8 mouse cellular contexts compared by ENCODE assay signal in the genomic region with DNA sequence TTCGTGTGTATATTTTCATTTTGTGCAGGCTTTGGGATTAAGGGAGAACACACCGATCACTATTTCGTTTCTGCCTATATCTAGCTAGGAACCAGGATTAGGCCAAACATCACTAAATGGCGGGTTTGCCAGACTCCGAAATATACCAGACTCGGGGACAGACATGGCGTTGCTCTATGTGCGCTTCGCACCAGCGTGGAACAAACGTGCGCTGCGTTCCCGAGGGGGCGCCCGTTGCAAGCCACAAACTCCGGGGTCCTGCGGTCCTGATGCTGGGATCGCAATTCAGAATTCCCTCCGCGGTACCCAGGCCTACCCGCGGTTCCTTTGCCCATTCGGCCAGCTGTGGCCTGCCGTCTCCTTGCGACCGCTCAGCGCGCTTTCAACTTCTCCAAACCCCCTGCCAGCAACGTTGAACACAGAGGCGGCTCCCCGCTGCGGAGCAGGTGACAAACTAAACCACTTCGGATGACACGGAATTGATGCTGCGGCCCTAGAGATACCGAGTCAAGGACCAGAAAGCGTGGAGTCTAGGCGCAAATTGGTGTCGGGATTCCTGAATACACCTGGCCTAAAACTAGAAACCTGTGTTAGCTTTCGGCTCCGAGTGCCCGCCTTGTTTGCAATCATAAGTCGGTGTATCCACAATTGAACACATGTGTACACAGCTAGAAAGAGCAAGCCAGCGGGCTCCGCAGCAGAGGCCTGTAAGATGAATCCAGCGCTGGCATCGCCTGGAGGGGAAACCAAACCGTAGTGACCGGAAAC. TPM values are rescaled to one million over a fixed set of nuclear protein-coding genes. Genes with fewer than 3 reads are reported as not detected.
DNase-seq lines count a peak whose midpoint lies in the region; ATAC-seq and TF ChIP-seq lines count a peak whose summit lies in the region.

No protein-coding gene starts in this region.

- 0 out of 2 replicates have a peak, but pooled peaks cover 3% of the 10 kb centered on the region for H3K4me1 ChIP-seq in liver, embryonic 11.5 days (replicated peaks; ENCODE audit: control insufficient read depth, insufficient read depth, low read length)
- peaks cover 7% of the 10 kb centered on the region; the same call in 1 of the 2 replicates for H3K4me1 ChIP-seq in embryonic facial prominence, embryonic 12.5 days
- peaks cover 6% of the 10 kb centered on the region; the same call in 1 of the 2 replicates for H3K4me1 ChIP-seq in hindbrain, embryonic 11.5 days (replicated peaks; ENCODE audit: control insufficient read depth, insufficient read depth, low read length)
- H3K4me1 ChIP-seq in neural tube, embryonic 11.5 days (ENCODE audit: control insufficient read depth, insufficient read depth, low read length), result peaks cover 11% of the 10 kb centered on the region; the same call in 1 of the 2 replicates

- H3K9ac ChIP-seq in liver, embryonic 11.5 days (ENCODE audit: low read depth, low read length), result no peak overlapping the region
- H3K9ac ChIP-seq in embryonic facial prominence, embryonic 12.5 days, result no peak overlapping the region
- H3K9ac ChIP-seq in hindbrain, embryonic 11.5 days (ENCODE audit: low read depth, low read length), result peak overlapping the region; percentile 16; the same call in 1 of the 2 replicates
- H3K9ac ChIP-seq in neural tube, embryonic 11.5 days (ENCODE audit: low read length), result no peak overlapping the region

- peaks cover 95% of the 10 kb centered on the region for H3K27me3 ChIP-seq in liver, embryonic 11.5 days (replicated peaks; ENCODE audit: control insufficient read depth, insufficient read depth, low read length)
- H3K27me3 ChIP-seq in embryonic facial prominence, embryonic 12.5 days, result peaks cover 86% of the 10 kb centered on the region
- H3K27me3 ChIP-seq in hindbrain, embryonic 11.5 days (ENCODE audit: control insufficient read depth, insufficient read depth, low read length), result peaks cover 73% of the 10 kb centered on the region
- peaks cover 93% of the 10 kb centered on the region for H3K27me3 ChIP-seq in neural tube, embryonic 11.5 days (ENCODE audit: control insufficient read depth, insufficient read depth, low read length)

- no peak overlapping the region for H3K4me2 ChIP-seq in liver, embryonic 11.5 days
- peak overlapping the region; percentile 17 for H3K4me2 ChIP-seq in embryonic facial prominence, embryonic 12.5 days (replicated peaks)
- H3K4me2 ChIP-seq in hindbrain, embryonic 11.5 days (replicated peaks; ENCODE audit: low read depth, low read length), result peak overlapping the region; percentile 38
- H3K4me2 ChIP-seq in neural tube, embryonic 11.5 days (ENCODE audit: low read depth), result peak overlapping the region; percentile 21

- H3K27ac ChIP-seq in liver, embryonic 11.5 days (ENCODE audit: low read depth, low read length), result no peak overlapping the region
- no peak overlapping the region for H3K27ac ChIP-seq in embryonic facial prominence, embryonic 12.5 days
- no peak overlapping the region for H3K27ac ChIP-seq in hindbrain, embryonic 11.5 days (ENCODE audit: low read depth, low read length)
- H3K27ac ChIP-seq in neural tube, embryonic 11.5 days (ENCODE audit: low read depth, low read length), result no peak overlapping the region
- H3K27ac ChIP-seq in layer of hippocampus, adult 2 months, result no peak overlapping the region

- H3K9me3 ChIP-seq in liver, embryonic 11.5 days (ENCODE audit: control insufficient read depth, low read length), result no peaks in the 10 kb centered on the region
- H3K9me3 ChIP-seq in embryonic facial prominence, embryonic 12.5 days, result no peaks in the 10 kb centered on the region
- H3K9me3 ChIP-seq in hindbrain, embryonic 11.5 days (ENCODE audit: control insufficient read depth, low read length), result no peaks in the 10 kb centered on the region
- no peaks in the 10 kb centered on the region for H3K9me3 ChIP-seq in neural tube, embryonic 11.5 days (ENCODE audit: control insufficient read depth, low read length)

- WGBS in liver, embryonic 11.5 days, result 2% methylated on average over 50 of the region's 50 CpGs
- under 1% methylated on average over 50 of the region's 50 CpGs for WGBS in embryonic facial prominence, embryonic 12.5 days
- WGBS in hindbrain, embryonic 11.5 days, result 1% methylated on average over 50 of the region's 50 CpGs
- WGBS in neural tube, embryonic 11.5 days, result under 1% methylated on average over 50 of the region's 50 CpGs

- TF ChIP-seq CTCF in layer of hippocampus, adult 2 months (conservative IDR thresholded peaks at IDR 0.05), result no peak

- no peak for ATAC-seq in liver, embryonic 11.5 days (replicated peaks; ENCODE audit: low FRiP score)
- ATAC-seq in embryonic facial prominence, embryonic 12.5 days (ENCODE audit: insufficient number of reproducible peaks, insufficient read depth, low FRiP score, low TSS enrichment), result no peak
- ATAC-seq in hindbrain, embryonic 11.5 days (ENCODE audit: low FRiP score), result no peak
- ATAC-seq in neural tube, embryonic 11.5 days (ENCODE audit: insufficient read depth, low FRiP score, low TSS enrichment), result no peak

- peak; percentile 44 for DNase-seq in liver, embryonic 11.5 days (ENCODE audit: low spot score)
- DNase-seq in liver, result no peak
- peak; percentile 72 for DNase-seq in hindbrain, embryonic 11.5 days (ENCODE audit: low spot score)
- peak; percentile 58 for DNase-seq in neural tube, embryonic 11.5 days (ENCODE audit: low spot score)
- DNase-seq in layer of hippocampus, adult 2 months (ENCODE audit: low spot score in 2 of 2), result no peak
- DNase-seq in thymus, postnatal 0 days (ENCODE audit: low spot score), result no peak
- DNase-seq in cerebellum, adult 9-10 months, result no peak

- no peak overlapping the region for H3K4me3 ChIP-seq in liver, embryonic 11.5 days (ENCODE audit: low read depth, low read length)
- peak overlapping the region; percentile 9; the same call in 1 of the 2 replicates for H3K4me3 ChIP-seq in embryonic facial prominence, embryonic 12.5 days
- peak overlapping the region; percentile 24 for H3K4me3 ChIP-seq in hindbrain, embryonic 11.5 days (ENCODE audit: low read depth, low read length)
- no peak overlapping the region for H3K4me3 ChIP-seq in neural tube, embryonic 11.5 days (ENCODE audit: low read depth, low read length)
- H3K4me3 ChIP-seq in layer of hippocampus, adult 2 months, result no peak overlapping the region

- no peaks in the 10 kb centered on the region for H3K36me3 ChIP-seq in liver, embryonic 11.5 days (ENCODE audit: control insufficient read depth, insufficient read depth, low read length)
- H3K36me3 ChIP-seq in embryonic facial prominence, embryonic 12.5 days, result no peaks in the 10 kb centered on the region
- no peaks in the 10 kb centered on the region for H3K36me3 ChIP-seq in hindbrain, embryonic 11.5 days (ENCODE audit: control insufficient read depth, insufficient read depth, low read length)
- no peaks in the 10 kb centered on the region for H3K36me3 ChIP-seq in neural tube, embryonic 11.5 days (ENCODE audit: control insufficient read depth, insufficient read depth, low read length)

RNA-seq across cellular contexts. Expression of a gene that starts 2.7 kb away (rescaled TPM):
- not detected in 2 replicates for polyA plus RNA-seq in liver, embryonic 11.5 days (2014; fragmentation: Nextera tagmentation; extraction: Ambion mirVana)
- polyA plus RNA-seq in embryonic facial prominence, embryonic 12.5 days (2016; fragmentation: Nextera tagmentation; extraction: Ambion mirVana), result 0.03 and 0.19 TPM in 2 replicates
- 3.3 and 4.8 TPM in 2 replicates for polyA plus RNA-seq in hindbrain, embryonic 11.5 days (2014; fragmentation: Nextera tagmentation; extraction: Ambion mirVana)
- 0.76 and 2.4 TPM in 2 replicates for polyA plus RNA-seq in neural tube, embryonic 11.5 days (2014; fragmentation: Nextera tagmentation; extraction: Ambion mirVana)
- under 1 TPM; 0.10 to 0.38 TPM for total RNA-seq in layer of hippocampus, adult 2 months (2021)
- 0.03 and 0.21 TPM in 2 replicates for polyA plus RNA-seq in thymus, postnatal 0 days (2015; fragmentation: Nextera tagmentation; extraction: Ambion mirVana)

RNA-seq across cellular contexts. Expression of a gene that starts 42.7 kb away (rescaled TPM):
- 27.3 and 28.5 TPM in 2 replicates for polyA plus RNA-seq in liver, embryonic 11.5 days (2014; fragmentation: Nextera tagmentation; extraction: Ambion mirVana)
- 33.2 and 37.8 TPM in 2 replicates for polyA plus RNA-seq in embryonic facial prominence, embryonic 12.5 days (2016; fragmentation: Nextera tagmentation; extraction: Ambion mirVana)
- 24.4 and 31.3 TPM in 2 replicates for polyA plus RNA-seq in hindbrain, embryonic 11.5 days (2014; fragmentation: Nextera tagmentation; extraction: Ambion mirVana)
- polyA plus RNA-seq in neural tube, embryonic 11.5 days (2014; fragmentation: Nextera tagmentation; extraction: Ambion mirVana), result 23.8 and 24.4 TPM in 2 replicates
- 10 to 100 TPM; 72.4 to 80.1 TPM for total RNA-seq in layer of hippocampus, adult 2 months (2021)
- 49.7 and 65.8 TPM in 2 replicates for polyA plus RNA-seq in thymus, postnatal 0 days (2015; fragmentation: Nextera tagmentation; extraction: Ambion mirVana)

Comparison
In these comparisons a context has a peak if more than half of its experiments do, and no peak if none do; other contexts are left out.
1. DNase-seq: peak in liver, embryonic 11.5 days (single experiment), hindbrain, embryonic 11.5 days (single experiment) and neural tube, embryonic 11.5 days (single experiment); none in liver (single experiment), layer of hippocampus, adult 2 months (0 of 2), thymus, postnatal 0 days (single experiment) and cerebellum, adult 9-10 months (single experiment).
2. H3K4me3 ChIP-seq: peak in embryonic facial prominence, embryonic 12.5 days (single experiment) and hindbrain, embryonic 11.5 days (single experiment); none in liver, embryonic 11.5 days (single experiment), neural tube, embryonic 11.5 days (single experiment) and layer of hippocampus, adult 2 months (single experiment).